Mouse (Mus musculus) heart, adult 9 months (tissue): ENCODE measurements at regions not wholly inside any gene's neighbourhood (a gene's known extent, or its start where the extent isn't known, plus 50 kb on each side); places are given as distances from the start of the nearest gene placed in this dataset.

Experiments used
- DNase-seq, 2 experiments: peaks; one replicate each; pipeline ENCODE4 v3.0.0; 2022; ENCODE audit warnings: low spot score in 2 of 2

- DNase-seq = no peak
Observed at GRCm38 (mm10) chr5:119739386-119739785, 68.9 kb downstream of the Tbx3 start.

- DNase-seq = peak in 1 of 2 experiments; percentile 21
Observed at GRCm38 (mm10) chr5:119741116-119741515, 70.6 kb downstream of the Tbx3 start.

- DNase-seq = no peak
Observed at GRCm38 (mm10) chr5:119743733-119744132, 73.3 kb downstream of the Tbx3 start.

- no peak for DNase-seq
Observed at GRCm38 (mm10) chr5:119747038-119747437, 76.6 kb downstream of the Tbx3 start.

- DNase-seq = no peak
Observed at GRCm38 (mm10) chr5:119748667-119749066, 78.2 kb downstream of the Tbx3 start.

GRCm38 (mm10) chr5:119749153-119749552 lies 78.7 kb downstream of the Tbx3 start:
- no peak for DNase-seq

- DNase-seq = no peak
Observed at GRCm38 (mm10) chr5:119755782-119756181, 76.7 kb upstream of the Tbx5 start.

- DNase-seq = no peak
Observed at GRCm38 (mm10) chr5:119758880-119759279, 73.6 kb upstream of the Tbx5 start.

GRCm38 (mm10) chr5:119762102-119762501 lies 70.4 kb upstream of the Tbx5 start:
- DNase-seq = no peak

- no peak for DNase-seq
Observed at GRCm38 (mm10) chr5:119763337-119763736, 69.1 kb upstream of the Tbx5 start.

GRCm38 (mm10) chr5:119766372-119766771 lies 66.1 kb upstream of the Tbx5 start:
- no peak for DNase-seq

GRCm38 (mm10) chr5:119770951-119771350 lies 61.5 kb upstream of the Tbx5 start:
- peak in 1 of 2 experiments; percentile 17 for DNase-seq

GRCm38 (mm10) chr5:119776106-119776887 lies 56.2 kb upstream of the Tbx5 start:
- DNase-seq = peak in 1 of 2 experiments; percentile 3

- DNase-seq = peak; percentile 4 to 36
Observed at GRCm38 (mm10) chr5:119777836-119778235, 54.6 kb upstream of the Tbx5 start.

- no peak for DNase-seq
Observed at GRCm38 (mm10) chr5:119781375-119781774, 51.1 kb upstream of the Tbx5 start.
